Comparison of ENCODE assay signal across 7 mouse cellular contexts in genomic region chr4:46389013-46389611, GRCm38 (mm10). TPM values are rescaled to one million over a fixed set of nuclear protein-coding genes. Genes with fewer than 3 reads are reported as not detected.
DNase-seq lines count a peak whose midpoint lies in the region; ATAC-seq lines count a peak whose summit lies in the region.

Gene Trmo, minus strand, starts transcription at chr4:46389437.

- no peaks in the 10 kb centered on the region for H3K27me3 ChIP-seq in embryonic facial prominence, embryonic 12.5 days
- H3K27me3 ChIP-seq in limb, embryonic 11.5 days (ENCODE audit: control insufficient read depth, insufficient read depth, low read length), result no peaks in the 10 kb centered on the region
- H3K27me3 ChIP-seq in midbrain, embryonic 14.5 days (ENCODE audit: control insufficient read depth, insufficient read depth, low read length), result no peaks in the 10 kb centered on the region

- peak; percentile 93 for ATAC-seq in embryonic facial prominence, embryonic 12.5 days (ENCODE audit: insufficient number of reproducible peaks, insufficient read depth, low FRiP score, low TSS enrichment)
- peak; percentile 98 for ATAC-seq in limb, embryonic 11.5 days (ENCODE audit: insufficient number of reproducible peaks, low FRiP score, low TSS enrichment, low read depth)
- ATAC-seq in midbrain, embryonic 14.5 days (ENCODE audit: low FRiP score, low TSS enrichment), result peak; percentile 98

- H3K9ac ChIP-seq in embryonic facial prominence, embryonic 12.5 days, result peak within 1 kb of the TSS; percentile 79
- peak within 1 kb of the TSS; percentile 93 for H3K9ac ChIP-seq in limb, embryonic 11.5 days (ENCODE audit: low read length)
- peak within 1 kb of the TSS; percentile 79 for H3K9ac ChIP-seq in midbrain, embryonic 14.5 days (replicated peaks; ENCODE audit: low read length)

- no peaks in the 10 kb centered on the region for H3K4me1 ChIP-seq in embryonic facial prominence, embryonic 12.5 days
- H3K4me1 ChIP-seq in limb, embryonic 11.5 days (ENCODE audit: control insufficient read depth, insufficient read depth, low read length), result no peaks in the 10 kb centered on the region
- H3K4me1 ChIP-seq in midbrain, embryonic 14.5 days (ENCODE audit: control insufficient read depth, insufficient read depth, low read length), result peaks cover 9% of the 10 kb centered on the region; the same call in 1 of the 2 replicates

- H3K36me3 ChIP-seq in embryonic facial prominence, embryonic 12.5 days, result 0 out of 2 replicates have a peak, but pooled peaks cover 7% of the 10 kb centered on the region
- H3K36me3 ChIP-seq in limb, embryonic 11.5 days (ENCODE audit: control insufficient read depth, insufficient read depth, low read length), result no peaks in the 10 kb centered on the region; the same call in 1 of the 2 replicates
- H3K36me3 ChIP-seq in midbrain, embryonic 14.5 days (ENCODE audit: control insufficient read depth, insufficient read depth, low read length), result peaks cover 19% of the 10 kb centered on the region

- peak; percentile 94 for DNase-seq in adrenal gland, postnatal 25 days
- peak; percentile 99 for DNase-seq in heart, adult 11 months
- DNase-seq in kidney, adult 18-20 months, result peak; percentile 96
- peak; percentile 98 for DNase-seq in limb, embryonic 11.5 days (ENCODE audit: low spot score)
- peak; percentile 99 for DNase-seq in midbrain, embryonic 14.5 days
- DNase-seq in spleen, adult 18-20 months, result peak; percentile 90 to 92

- H3K27ac ChIP-seq in embryonic facial prominence, embryonic 12.5 days, result peak within 1 kb of the TSS; percentile 88
- peak within 1 kb of the TSS; percentile 83 for H3K27ac ChIP-seq in limb, embryonic 11.5 days (replicated peaks; ENCODE audit: low read depth, low read length)
- H3K27ac ChIP-seq in midbrain, embryonic 14.5 days (replicated peaks; ENCODE audit: low read depth, low read length), result peak within 1 kb of the TSS; percentile 93

- H3K9me3 ChIP-seq in embryonic facial prominence, embryonic 12.5 days, result no peaks in the 10 kb centered on the region
- no peaks in the 10 kb centered on the region for H3K9me3 ChIP-seq in limb, embryonic 11.5 days (ENCODE audit: control insufficient read depth, low read length)
- H3K9me3 ChIP-seq in midbrain, embryonic 14.5 days (ENCODE audit: control insufficient read depth, low read length), result no peaks in the 10 kb centered on the region

- WGBS in embryonic facial prominence, embryonic 12.5 days, result under 1% methylated on average over 56 of the region's 56 CpGs
- WGBS in limb, embryonic 11.5 days, result under 1% methylated on average over 56 of the region's 56 CpGs
- under 1% methylated on average over 56 of the region's 56 CpGs for WGBS in midbrain, embryonic 14.5 days

- peak within 1 kb of the TSS; percentile 55 for H3K4me3 ChIP-seq in embryonic facial prominence, embryonic 12.5 days
- H3K4me3 ChIP-seq in limb, embryonic 11.5 days (ENCODE audit: low read depth, low read length), result peak within 1 kb of the TSS; percentile 62
- peak within 1 kb of the TSS; percentile 68 for H3K4me3 ChIP-seq in midbrain, embryonic 14.5 days (replicated peaks; ENCODE audit: low read depth, low read length)

- peak within 1 kb of the TSS; percentile 57 for H3K4me2 ChIP-seq in embryonic facial prominence, embryonic 12.5 days (replicated peaks)
- H3K4me2 ChIP-seq in limb, embryonic 11.5 days (ENCODE audit: low read depth, severe bottlenecking), result peak within 1 kb of the TSS; percentile 40
- peak within 1 kb of the TSS; percentile 69 for H3K4me2 ChIP-seq in midbrain, embryonic 14.5 days (ENCODE audit: low read length)

RNA-seq across cellular contexts. Expression of gene Trmo, which starts in this region (rescaled TPM):
- 7.5 and 9.9 TPM in 2 replicates for total RNA-seq in adrenal gland, postnatal 25 days (2021)
- polyA plus RNA-seq in embryonic facial prominence, embryonic 12.5 days (2016; fragmentation: Nextera tagmentation; extraction: Ambion mirVana), result 8.2 and 9.7 TPM in 2 replicates
- polyA plus RNA-seq in limb, embryonic 11.5 days (2014; fragmentation: Nextera tagmentation; extraction: Ambion mirVana), result 10.2 and 11.0 TPM in 2 replicates
- polyA plus RNA-seq in midbrain, embryonic 14.5 days (2014; fragmentation: Nextera tagmentation; extraction: Ambion mirVana), result 8.6 and 10.1 TPM in 2 replicates

Comparison
In these comparisons a context has a peak if more than half of its experiments do, and no peak if none do; other contexts are left out.
1. Peak in every context shown above with its lines: DNase-seq, ATAC-seq, H3K4me3 ChIP-seq and H3K27ac ChIP-seq.